Mouse (Mus musculus) cortical plate, adult 2 months (tissue): ENCODE results near the gene Adamtsl2. TPM values are rescaled to one million over a fixed set of nuclear protein-coding genes. Genes with fewer than 3 reads are reported as not detected.

Experiments used
- H3K27ac ChIP-seq: fragments of 200-500 bp; 2 replicates; pipeline ENCODE4 v1.5.1; 2012; ENCODE audit warnings: low read length, control low read depth, inconsistent platforms; ENCODE audit not compliant: insufficient read depth
- H3K4me1 ChIP-seq: fragments of 200-500 bp; 2 replicates; pipeline ENCODE4 v1.6.1; 2011; ENCODE audit warnings: low read length; ENCODE audit not compliant: control insufficient read depth, insufficient read depth
- H3K4me3 ChIP-seq: fragments of 200-500 bp; 2 replicates; pipeline ENCODE4 v1.5.1; 2011; ENCODE audit warnings: mild to moderate bottlenecking, low read length, control low read depth; ENCODE audit not compliant: insufficient read depth
- CTCF ChIP-seq: fragments of 200-500 bp; IDR thresholded peaks from 2 replicates; pipeline ENCODE4 v1.5.1; 2011; ENCODE audit warnings: mild to moderate bottlenecking, control low read depth, low read length; ENCODE audit not compliant: insufficient read depth; ENCODE audit errors: extremely low read depth
- POLR2A ChIP-seq: fragments of 200-500 bp; IDR thresholded peaks from 2 replicates; pipeline ENCODE4 v1.6.1; 2011; ENCODE audit warnings: mild to moderate bottlenecking, low read length, control low read depth; ENCODE audit not compliant: insufficient read depth; ENCODE audit errors: extremely low read depth
- polyA plus RNA-seq: library from polyadenylated mRNA; depleted of rRNA; stranded (reverse); fragments of >200 nt; gene quantifications from 2 replicates; pipeline ENCODE4 v1.2.3, GENCODE M21; 2012; rRNA removed

Adamtsl2 gene
- polyA plus RNA-seq, 1 experiment = 32.0 TPM

DNA sequence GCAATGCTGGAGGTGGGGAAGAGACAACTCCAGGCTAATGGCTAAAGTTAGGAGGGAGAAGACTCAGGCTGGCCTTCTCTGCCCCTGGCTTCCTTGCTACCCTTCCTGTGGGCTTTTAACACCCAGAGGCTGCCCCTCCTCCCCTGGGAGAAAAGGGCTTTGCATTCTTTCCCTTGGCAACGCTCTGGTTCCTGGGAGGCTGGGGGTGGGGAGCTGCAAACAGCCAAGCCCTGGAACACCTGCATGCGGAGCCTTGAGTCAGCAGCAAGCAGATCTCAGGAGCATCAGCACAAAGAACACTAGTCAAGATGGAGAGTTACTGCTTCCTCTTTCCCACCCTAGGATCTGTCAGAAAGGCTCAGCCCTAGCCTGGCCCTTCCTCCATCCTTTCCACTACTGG is 70.3 kb downstream of the Adamtsl2 start:
- Histone ChIP-seq H3K4me3 (no peak overlapping the region), H3K27ac (no peak overlapping the region), H3K4me1 (peaks cover 2% of the 10 kb centered on the region; the same call in 1 of the 2 replicates)
- TF ChIP-seq POLR2A (no peak), CTCF (no peak)

DNA sequence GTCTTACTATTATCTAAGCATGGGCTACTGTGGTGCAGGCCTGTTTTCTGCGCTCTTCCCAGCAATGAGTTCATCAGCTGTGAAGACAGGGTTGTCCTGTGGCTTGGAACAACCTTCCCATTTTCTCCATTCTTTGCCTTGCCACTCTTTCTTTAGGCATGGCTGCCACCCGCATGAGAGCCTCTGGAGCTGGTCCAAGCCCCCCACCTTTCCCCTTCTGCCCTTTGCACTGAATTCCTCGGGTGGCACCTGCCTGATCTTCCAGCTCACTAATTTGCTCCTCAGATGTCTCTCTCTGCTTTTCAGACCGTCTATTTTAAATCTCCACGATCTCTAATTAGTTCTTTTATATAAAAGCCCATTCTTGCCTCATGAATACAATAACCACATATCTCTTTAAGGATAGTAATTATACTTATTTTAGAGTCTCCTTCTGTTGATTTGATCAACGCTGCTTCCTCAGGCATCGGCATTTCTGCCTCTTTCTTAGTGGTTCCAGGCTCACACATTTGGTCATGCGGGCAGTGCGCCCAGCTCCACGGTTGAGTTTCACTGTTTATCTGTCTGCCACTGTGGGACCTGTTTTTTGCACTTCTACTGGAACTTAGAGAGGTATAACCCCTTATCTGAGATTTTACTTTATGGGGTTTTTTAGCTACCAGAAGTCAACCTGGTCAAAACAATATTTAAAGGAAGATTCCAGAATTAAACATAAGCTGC is 75.4 kb downstream of the Adamtsl2 start:
- Histone ChIP-seq H3K27ac (no peak overlapping the region), H3K4me3 (no peak overlapping the region), H3K4me1 (peaks cover 2% of the 10 kb centered on the region; the same call in 1 of the 2 replicates)
- TF ChIP-seq POLR2A = no peak
- no peak for TF ChIP-seq CTCF

DNA sequence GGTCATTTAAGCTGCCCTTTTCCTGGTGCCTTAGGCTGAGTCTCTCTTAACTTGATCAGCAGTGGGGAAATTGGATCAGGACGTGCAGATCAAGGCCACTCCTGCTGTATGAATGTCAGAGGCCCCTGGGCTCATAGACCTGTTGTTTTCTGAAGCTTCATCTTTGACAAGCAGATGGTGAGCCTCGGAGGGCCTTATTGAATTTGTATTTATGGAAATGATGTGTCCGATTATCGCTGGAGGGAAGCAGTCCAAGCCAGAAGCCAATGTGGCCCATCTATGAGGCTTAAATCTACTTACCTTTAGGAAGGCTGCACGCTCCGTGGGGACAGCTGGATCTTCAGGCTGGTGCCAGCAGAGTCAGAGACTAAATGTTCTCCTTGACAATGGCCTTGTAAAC is 77.4 kb downstream of the Adamtsl2 start:
- TF ChIP-seq POLR2A (no peak), CTCF (no peak)
- Histone ChIP-seq H3K27ac (no peak overlapping the region), H3K4me1 (no peaks in the 10 kb centered on the region), H3K4me3 (no peak overlapping the region)

Other genes with a start within 250 kb of the Adamtsl2 start
- not detected in 2 replicates for gene Abo, start 214.4 kb upstream of the Adamtsl2 start, polyA plus RNA-seq
- gene Surf6, start 176.5 kb upstream of the Adamtsl2 start, polyA plus RNA-seq = 18.7 and 19.1 TPM in 2 replicates
- 44.1 and 47.4 TPM in 2 replicates for gene Med22, start 168.7 kb upstream of the Adamtsl2 start, polyA plus RNA-seq
- 642 and 671 TPM in 2 replicates for gene Rpl7a, start 168.6 kb upstream of the Adamtsl2 start, polyA plus RNA-seq
- 56.9 and 59.0 TPM in 2 replicates for gene Surf2, start 163.0 kb upstream of the Adamtsl2 start, polyA plus RNA-seq
- 136 and 138 TPM in 2 replicates for gene Surf1, start 162.8 kb upstream of the Adamtsl2 start, polyA plus RNA-seq
- gene Surf4, start 145.5 kb upstream of the Adamtsl2 start, polyA plus RNA-seq = 56.1 and 58.4 TPM in 2 replicates
- gene Stkld1, start 145.3 kb upstream of the Adamtsl2 start, polyA plus RNA-seq = 0.23 and 0.30 TPM in 2 replicates
- gene Rexo4, start 115.0 kb upstream of the Adamtsl2 start, polyA plus RNA-seq = 82.2 and 85.9 TPM in 2 replicates
- gene Adamts13, start 106.0 kb upstream of the Adamtsl2 start, polyA plus RNA-seq = 6.9 and 7.0 TPM in 2 replicates
- gene Cacfd1, start 69.5 kb upstream of the Adamtsl2 start, polyA plus RNA-seq = 63.7 and 64.1 TPM in 2 replicates
- 43.2 and 46.6 TPM in 2 replicates for gene Slc2a6, start 51.4 kb upstream of the Adamtsl2 start, polyA plus RNA-seq
- 0.51 and 0.69 TPM in 2 replicates for gene Mymk, start 7.2 kb upstream of the Adamtsl2 start, polyA plus RNA-seq
- 129 and 142 TPM in 2 replicates for gene Fam163b, start 63.1 kb downstream of the Adamtsl2 start, polyA plus RNA-seq
- 0.23 and 0.31 TPM in 2 replicates for gene Dbh, start 85.9 kb downstream of the Adamtsl2 start, polyA plus RNA-seq
- 7.9 and 8.3 TPM in 2 replicates for gene Sardh, start 169.0 kb downstream of the Adamtsl2 start, polyA plus RNA-seq